Mouse (Mus musculus): ENCODE data around the gene Ccni.

DNA sequence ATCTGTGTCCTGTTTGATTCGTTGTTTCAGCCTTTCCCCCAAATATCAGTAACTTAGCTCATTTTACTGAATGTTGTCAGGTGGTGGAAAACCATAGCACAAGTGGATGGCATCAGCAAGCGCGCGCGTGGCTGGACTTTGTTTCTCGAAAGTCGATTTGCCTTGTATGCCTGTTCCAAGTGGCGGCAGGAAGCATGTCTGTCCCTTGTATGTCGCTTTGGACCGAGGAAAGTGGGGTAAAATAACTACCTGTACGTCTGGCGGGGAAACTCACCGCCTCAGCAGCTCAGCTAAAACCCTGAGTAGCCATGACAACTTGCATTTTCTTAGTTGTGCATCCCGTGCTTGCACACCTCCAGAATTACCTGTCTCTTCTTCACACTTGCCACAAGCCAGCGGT is 34.9 kb downstream of the Ccni start:
- TF ChIP-seq CTCF (IDR thresholded peaks at IDR 0.05; ENCODE audit: extremely low read depth, insufficient read length, insufficient replicate concordance, low read depth, low read length): no peak
- no peak for TF ChIP-seq POLR2A (IDR thresholded peaks at IDR 0.05; ENCODE audit: low read depth, low read length)
